1 mouse cellular context compared by ENCODE assay signal in genomic region chr5:33657251-33657786, GRCm38 (mm10).
TF ChIP-seq lines count a peak whose summit lies in the region.

No protein-coding gene starts in this region.

TF ChIP-seq in ES-E14, 5 proteins besides CTCF, POLR2A, EP300 and RAD21 (continued from another document):
- no peak for TF ChIP-seq CHD2 (IDR thresholded peaks at IDR 0.05; ENCODE audit: low read depth, low read length)
- no peak for TF ChIP-seq MAFK (IDR thresholded peaks at IDR 0.05; ENCODE audit: insufficient read depth, low read depth, low read length)
- TF ChIP-seq ZC3H11A (IDR thresholded peaks at IDR 0.05; ENCODE audit: borderline replicate concordance, low read depth, low read length): no peak
